Mouse (Mus musculus) hindbrain, embryonic 14.5 days (tissue): Measurements from ENCODE around the gene Gm15319. TPM values are rescaled to one million over a fixed set of nuclear protein-coding genes. Genes with fewer than 3 reads are reported as not detected.
"Not testable (repeated sequence)": the region's sequence is repeated elsewhere in the genome, so short reads cannot be mapped to it uniquely, and the experiment has no call there.

Experiments used
- ATAC-seq: fragments of 200-750 bp; cut with Nextera tagmentation; 2 replicates; pipeline ENCODE4 v1.8.0; 2017; ENCODE audit warnings: moderate number of reproducible peaks, mild to moderate bottlenecking, moderate TSS enrichment, moderate library complexity; ENCODE audit not compliant: low FRiP score
- DNase-seq: peaks from one replicate; pipeline ENCODE4 v3.0.0-alpha.2; 2015; ENCODE audit warnings: low spot score
- H3K27ac ChIP-seq: fragments of 300-500 bp; sonication (generic); 2 replicates; pipeline ENCODE4 v1.5.1; 2014; ENCODE audit warnings: mild to moderate bottlenecking, moderate library complexity
- H3K27me3 ChIP-seq: fragments of 300-500 bp; sonication (generic); 2 replicates; pipeline ENCODE4 v1.6.1; 2014; ENCODE audit warnings: mild to moderate bottlenecking, low read length, mixed read lengths; ENCODE audit not compliant: control insufficient read depth, insufficient read depth
- H3K36me3 ChIP-seq: fragments of 300-500 bp; sonication (generic); replicated peaks from 2 replicates; pipeline ENCODE4 v1.6.1; 2014; ENCODE audit not compliant: control insufficient read depth, insufficient read depth
- H3K4me1 ChIP-seq: fragments of 300-500 bp; sonication (generic); replicated peaks from 2 replicates; pipeline ENCODE4 v1.6.1; 2014; ENCODE audit warnings: antibody characterized with exemption, low read length, mixed read lengths; ENCODE audit not compliant: control insufficient read depth, insufficient read depth
- H3K4me2 ChIP-seq: fragments of 300-500 bp; sonication (generic); replicated peaks from 2 replicates; pipeline ENCODE4 v1.6.1; 2014; ENCODE audit warnings: mild to moderate bottlenecking, moderate library complexity
- H3K4me3 ChIP-seq: fragments of 300-500 bp; sonication (generic); replicated peaks from 2 replicates; pipeline ENCODE4 v1.5.1; 2014; ENCODE audit warnings: mild to moderate bottlenecking, low read length
- H3K9ac ChIP-seq: fragments of 300-500 bp; sonication (generic); 2 replicates; pipeline ENCODE4 v1.6.1; 2014
- H3K9me3 ChIP-seq: fragments of 300-500 bp; sonication (generic); 2 replicates; pipeline ENCODE4 v1.6.1; 2016; ENCODE audit warnings: low read length; ENCODE audit not compliant: control insufficient read depth
- WGBS: fragments of 180-500 bp; shearing (Covaris S2); extraction: QIAGEN DNeasy Blood & Tissue Kit; methylation state at CpG from one replicate; pipeline ENCODE4 v1.1.7; 2014; 5-methylcytosine and 5-hydroxymethylcytosine counted together
- polyA plus RNA-seq: library from polyadenylated mRNA; unstranded; fragments of >200 nt; fragmentation: Nextera tagmentation; extraction: Ambion mirVana; gene quantifications from 2 replicates; pipeline ENCODE4 v1.2.1, GENCODE M21; 2014

Gene Gm15319
- polyA plus RNA-seq: 0.16 and 0.23 TPM in 2 replicates

- H3K9me3 ChIP-seq, H3K4me1 ChIP-seq, H3K4me2 ChIP-seq, ATAC-seq, DNase-seq, H3K27me3 ChIP-seq, H3K27ac ChIP-seq, H3K9ac ChIP-seq, H3K36me3 ChIP-seq, H3K4me3 ChIP-seq: not testable (repeated sequence)
- WGBS: no CpG with 5 or more reads among the region's 2 CpGs
Observed at GRCm38 (mm10) chr8:20363110-20363509, at the start of gene Gm15319. Gene Gm15319, minus strand, starts transcription at chr8:20363210.

- H3K4me1 ChIP-seq, H3K9ac ChIP-seq, H3K4me2 ChIP-seq, H3K9me3 ChIP-seq, H3K27me3 ChIP-seq, H3K27ac ChIP-seq, H3K36me3 ChIP-seq, ATAC-seq, DNase-seq, H3K4me3 ChIP-seq: not testable (repeated sequence)
- no CpG with 5 or more reads among the region's 3 CpGs for WGBS
Observed at GRCm38 (mm10) chr8:20410355-20410754, 47.3 kb upstream of the Gm15319 start.

- H3K36me3 ChIP-seq, DNase-seq: not testable (repeated sequence)
- WGBS: 96% methylated on average over 6 of the region's 8 CpGs
Observed at GRCm38 (mm10) chr8:20408441-20409030, 45.5 kb upstream of the Gm15319 start.

GRCm38 (mm10) chr8:20389363-20389739 is 26.3 kb upstream of the Gm15319 start:
- H3K4me2 ChIP-seq, H3K27ac ChIP-seq, H3K36me3 ChIP-seq, DNase-seq, H3K4me1 ChIP-seq, ATAC-seq, H3K9ac ChIP-seq, H3K9me3 ChIP-seq, H3K4me3 ChIP-seq, H3K27me3 ChIP-seq: not testable (repeated sequence)
- 25% methylated on average over 2 of the region's 7 CpGs for WGBS

More at GRCm38 (mm10) chr8:20408441-20409030, 45.5 kb upstream of the Gm15319 start:
- not testable (repeated sequence) for H3K27ac ChIP-seq, H3K27me3 ChIP-seq, H3K9me3 ChIP-seq, H3K4me2 ChIP-seq, H3K4me1 ChIP-seq, H3K9ac ChIP-seq, H3K4me3 ChIP-seq
- ATAC-seq: peak; percentile 65; the same call in 1 of the 2 replicates

- 67% methylated on average over 1 of the region's 7 CpGs for WGBS
- H3K4me2 ChIP-seq, H3K4me3 ChIP-seq, H3K27ac ChIP-seq, DNase-seq, H3K4me1 ChIP-seq, H3K9ac ChIP-seq, H3K36me3 ChIP-seq, H3K27me3 ChIP-seq, H3K9me3 ChIP-seq: not testable (repeated sequence)
- ATAC-seq: peak; percentile 71
Observed at GRCm38 (mm10) chr8:20388706-20389362, 25.8 kb upstream of the Gm15319 start.

GRCm38 (mm10) chr8:20387121-20387794 is 24.2 kb upstream of the Gm15319 start:
- not testable (repeated sequence) for DNase-seq, H3K9me3 ChIP-seq

GRCm38 (mm10) chr8:20384990-20385389 is 22.0 kb upstream of the Gm15319 start:
- not testable (repeated sequence) for H3K27me3 ChIP-seq, H3K4me2 ChIP-seq, H3K4me3 ChIP-seq, ATAC-seq, H3K27ac ChIP-seq, DNase-seq, H3K9ac ChIP-seq, H3K36me3 ChIP-seq, H3K4me1 ChIP-seq, H3K9me3 ChIP-seq
- WGBS: 50% methylated on average over 1 of the region's 2 CpGs

More at GRCm38 (mm10) chr8:20387121-20387794, 24.2 kb upstream of the Gm15319 start:
- H3K27ac ChIP-seq, H3K4me3 ChIP-seq, H3K36me3 ChIP-seq, H3K9ac ChIP-seq, ATAC-seq, H3K27me3 ChIP-seq, H3K4me2 ChIP-seq, H3K4me1 ChIP-seq: not testable (repeated sequence)
- 91% methylated on average over 2 of the region's 8 CpGs for WGBS

- not testable (repeated sequence) for ATAC-seq, H3K36me3 ChIP-seq, DNase-seq
Observed at GRCm38 (mm10) chr8:20384131-20384530, 21.1 kb upstream of the Gm15319 start.

GRCm38 (mm10) chr8:20382146-20382545 is 19.1 kb upstream of the Gm15319 start:
- H3K27ac ChIP-seq, H3K36me3 ChIP-seq, H3K4me3 ChIP-seq, H3K9me3 ChIP-seq, ATAC-seq, H3K9ac ChIP-seq, DNase-seq, H3K27me3 ChIP-seq, H3K4me1 ChIP-seq, H3K4me2 ChIP-seq: not testable (repeated sequence)
- 84% methylated on average over 2 of the region's 2 CpGs for WGBS

More at GRCm38 (mm10) chr8:20384131-20384530, 21.1 kb upstream of the Gm15319 start:
- not testable (repeated sequence) for H3K4me1 ChIP-seq, H3K27ac ChIP-seq, H3K4me2 ChIP-seq, H3K9me3 ChIP-seq, H3K9ac ChIP-seq, H3K4me3 ChIP-seq, H3K27me3 ChIP-seq
- 95% methylated on average over 5 of the region's 9 CpGs for WGBS
